Mouse (Mus musculus) lung, postnatal 0 days (tissue): Measurements from ENCODE around the gene Fnip1.

ENCODE experiments used
- CTCF ChIP-seq: IDR thresholded peaks from 2 replicates; pipeline ENCODE4 v1.5.1; 2016; ENCODE audit warnings: antibody characterized with exemption, mild to moderate bottlenecking
- EP300 ChIP-seq: IDR thresholded peaks from 2 replicates; pipeline ENCODE4 v1.6.1; 2016; ENCODE audit warnings: antibody characterized with exemption, mild to moderate bottlenecking, control low read depth

GRCm38 (mm10) chr11:54398058-54398457 is 39.9 kb upstream of the Fnip1 start:
- TF ChIP-seq CTCF (no peak), EP300 (no peak)
